Comparison of ENCODE assay signal across 8 mouse cellular contexts in genomic region chr3:87794922-87795325, GRCm38 (mm10). TPM values are rescaled to one million over a fixed set of nuclear protein-coding genes. Genes with fewer than 3 reads are reported as not detected.
DNase-seq lines count a peak whose midpoint lies in the region; ATAC-seq lines count a peak whose summit lies in the region.

Gene Ntrk1 (minus strand): TSS chr3:87795162.

- peak within 1 kb of the TSS; percentile 75 for H3K4me3 ChIP-seq in megakaryocyte, embryonic 14.5 days (replicated peaks)
- peak within 1 kb of the TSS; percentile 26 for H3K4me3 ChIP-seq in forebrain, embryonic 11.5 days (ENCODE audit: low read depth, low read length)
- H3K4me3 ChIP-seq in limb, embryonic 12.5 days (replicated peaks): peak within 1 kb of the TSS; percentile 40
- H3K4me3 ChIP-seq in stomach, embryonic 14.5 days (ENCODE audit: low read depth, low read length): peak within 1 kb of the TSS; percentile 20

- peak; percentile 67 for DNase-seq in forebrain, embryonic 11.5 days (ENCODE audit: low spot score)
- DNase-seq in layer of hippocampus, adult 11-12 months (ENCODE audit: low spot score): no peak
- no peak for DNase-seq in gastrocnemius, postnatal 25 days
- DNase-seq in urinary bladder, postnatal 4 days (ENCODE audit: low spot score in 2 of 2): no peak

- no peaks in the 10 kb centered on the region for H3K9me3 ChIP-seq in megakaryocyte, embryonic 14.5 days
- H3K9me3 ChIP-seq in forebrain, embryonic 11.5 days (ENCODE audit: control insufficient read depth, low read length): no peaks in the 10 kb centered on the region
- H3K9me3 ChIP-seq in limb, embryonic 12.5 days: no peaks in the 10 kb centered on the region
- H3K9me3 ChIP-seq in stomach, embryonic 14.5 days (ENCODE audit: control insufficient read depth, low read depth, low read length): no peaks in the 10 kb centered on the region

- H3K9ac ChIP-seq in forebrain, embryonic 11.5 days (ENCODE audit: low read length): peak within 1 kb of the TSS; percentile 23
- peak within 1 kb of the TSS; percentile 53 for H3K9ac ChIP-seq in limb, embryonic 12.5 days (replicated peaks)
- H3K9ac ChIP-seq in stomach, embryonic 14.5 days (replicated peaks; ENCODE audit: low read depth, low read length): no peak within 1 kb of the TSS

- under 1% methylated on average over 46 of the region's 47 CpGs for WGBS in forebrain, embryonic 11.5 days
- 1% methylated on average over 47 of the region's 47 CpGs for WGBS in limb, embryonic 12.5 days
- WGBS in stomach, embryonic 14.5 days: under 1% methylated on average over 41 of the region's 47 CpGs

- ATAC-seq in megakaryocyte, adult 5-6 weeks (ENCODE audit: poor library complexity, severe bottlenecking): no peak
- ATAC-seq in forebrain, embryonic 11.5 days (replicated peaks; ENCODE audit: low FRiP score): peak; percentile 36; the same call in 1 of the 2 replicates
- ATAC-seq in limb, embryonic 12.5 days (ENCODE audit: insufficient number of reproducible peaks, insufficient read depth, low FRiP score, low TSS enrichment, low read depth): no peak
- ATAC-seq in stomach, embryonic 14.5 days (ENCODE audit: insufficient number of reproducible peaks, insufficient read depth, low FRiP score, low read depth): 0 out of 2 replicates have a peak, but pooled peaks have one; percentile 16

- H3K27me3 ChIP-seq in megakaryocyte, embryonic 14.5 days (replicated peaks): peaks cover 98% of the 10 kb centered on the region
- H3K27me3 ChIP-seq in forebrain, embryonic 11.5 days (ENCODE audit: control insufficient read depth, insufficient read depth, low read length): peaks cover 66% of the 10 kb centered on the region
- peaks cover 100% of the 10 kb centered on the region for H3K27me3 ChIP-seq in limb, embryonic 12.5 days
- peaks cover 49% of the 10 kb centered on the region for H3K27me3 ChIP-seq in stomach, embryonic 14.5 days (ENCODE audit: control insufficient read depth, insufficient read depth, low read length)

- no peaks in the 10 kb centered on the region for H3K36me3 ChIP-seq in megakaryocyte, embryonic 14.5 days (replicated peaks; ENCODE audit: low read length)
- H3K36me3 ChIP-seq in forebrain, embryonic 11.5 days (ENCODE audit: control insufficient read depth, insufficient read depth, low read length): no peaks in the 10 kb centered on the region
- no peaks in the 10 kb centered on the region for H3K36me3 ChIP-seq in limb, embryonic 12.5 days
- no peaks in the 10 kb centered on the region for H3K36me3 ChIP-seq in stomach, embryonic 14.5 days (ENCODE audit: control insufficient read depth, insufficient read depth, low read length)

- peaks cover 25% of the 10 kb centered on the region for H3K4me1 ChIP-seq in megakaryocyte, embryonic 14.5 days
- peaks cover 12% of the 10 kb centered on the region for H3K4me1 ChIP-seq in forebrain, embryonic 11.5 days (replicated peaks; ENCODE audit: control insufficient read depth, insufficient read depth, low read length)
- peaks cover 44% of the 10 kb centered on the region for H3K4me1 ChIP-seq in limb, embryonic 12.5 days (replicated peaks)
- H3K4me1 ChIP-seq in stomach, embryonic 14.5 days (ENCODE audit: control insufficient read depth, insufficient read depth, low read length): peaks cover 4% of the 10 kb centered on the region

- no peak within 1 kb of the TSS for H3K27ac ChIP-seq in forebrain, embryonic 11.5 days (ENCODE audit: low read depth, low read length)
- H3K27ac ChIP-seq in limb, embryonic 12.5 days: no peak within 1 kb of the TSS
- no peak within 1 kb of the TSS for H3K27ac ChIP-seq in stomach, embryonic 14.5 days (ENCODE audit: low read length)

- H3K4me2 ChIP-seq in forebrain, embryonic 11.5 days (ENCODE audit: low read depth, low read length, severe bottlenecking): peak within 1 kb of the TSS; percentile 43
- H3K4me2 ChIP-seq in limb, embryonic 12.5 days: peak within 1 kb of the TSS; percentile 62
- H3K4me2 ChIP-seq in stomach, embryonic 14.5 days (replicated peaks; ENCODE audit: low read depth, low read length): peak within 1 kb of the TSS; percentile 34

RNA-seq across cellular contexts. Expression of gene Ntrk1, which starts in this region (rescaled TPM):
- not detected in 2 replicates for polyA plus RNA-seq in megakaryocyte, embryonic 14.5 days (2012; ENCODE audit: insufficient read depth, low replicate concordance)
- total RNA-seq in megakaryocyte, adult 5-6 weeks (2015): not detected in 2 replicates
- not detected in 2 replicates for total RNA-seq in megakaryocyte, adult 5-6 weeks (2017)
- 0.16 and 0.45 TPM in 2 replicates for polyA plus RNA-seq in forebrain, embryonic 11.5 days (2014; fragmentation: Nextera tagmentation; extraction: Ambion mirVana)
- polyA plus RNA-seq in limb, embryonic 12.5 days (2016; fragmentation: Nextera tagmentation; extraction: Ambion mirVana): 1.5 and 5.1 TPM in 2 replicates
- polyA plus RNA-seq in stomach, embryonic 14.5 days (2014; fragmentation: Nextera tagmentation; extraction: Ambion mirVana): 0.88 and 0.97 TPM in 2 replicates
- total RNA-seq in gastrocnemius, postnatal 25 days (2021): under 1 TPM in 1 of 2 experiments, not detected in 1; 0.11 TPM

Comparison
In these comparisons a context has a peak if more than half of its experiments do, and no peak if none do; other contexts are left out.
1. Peak in DNase-seq, ATAC-seq, H3K4me3 ChIP-seq, H3K9ac ChIP-seq and H3K4me2 ChIP-seq in forebrain, embryonic 11.5 days; RNA of the gene not detected or under 1 TPM.
2. Peak in ATAC-seq, H3K4me3 ChIP-seq and H3K4me2 ChIP-seq in stomach, embryonic 14.5 days; RNA of the gene not detected or under 1 TPM.
3. H3K4me3 ChIP-seq: peak in every context shown above with its lines; median percentile 75 in megakaryocyte, embryonic 14.5 days; 40 in limb, embryonic 12.5 days; 26 in forebrain, embryonic 11.5 days; 20 in stomach, embryonic 14.5 days.